Mouse (Mus musculus): ENCODE measurements around the gene Auts2. TPM values are rescaled to one million over a fixed set of nuclear protein-coding genes. Genes with fewer than 3 reads are reported as not detected.

Auts2 gene
- polyA plus RNA-seq, 1 experiment from 2014 or later, result 74.1 TPM

GRCm38 (mm10) chr5:132112666-132113065 is 430.5 kb downstream of the Auts2 start:
- H3K27me3 ChIP-seq (replicated peaks), result no peaks in the 10 kb centered on the region
- H3K4me1 ChIP-seq, result no peaks in the 10 kb centered on the region
- H3K27ac ChIP-seq, result no peak overlapping the region
- no peaks in the 10 kb centered on the region for H3K36me3 ChIP-seq
- no peak overlapping the region for H3K4me2 ChIP-seq (replicated peaks)
- no peaks in the 10 kb centered on the region for H3K9me3 ChIP-seq
- WGBS, result 95% methylated on average over 7 of the region's 7 CpGs
- ATAC-seq (ENCODE audit: low FRiP score, low read depth), result no peak
- H3K4me3 ChIP-seq, result no peak overlapping the region
- H3K9ac ChIP-seq, result no peak overlapping the region

- Histone ChIP-seq H3K27me3 (replicated peaks) (no peaks in the 10 kb centered on the region), H3K27ac (no peak overlapping the region), H3K36me3 (no peaks in the 10 kb centered on the region), H3K4me3 (no peak overlapping the region), H3K4me2 (replicated peaks) (no peak overlapping the region), H3K9ac (no peak overlapping the region), H3K4me1 (peaks cover 12% of the 10 kb centered on the region), H3K9me3 (no peaks in the 10 kb centered on the region)
- ATAC-seq (ENCODE audit: low FRiP score, low read depth), result no peak
- WGBS, result 93% methylated on average over 4 of the region's 4 CpGs
Measured at GRCm38 (mm10) chr5:132102426-132102825, 440.7 kb downstream of the Auts2 start.

- no peak for ATAC-seq (ENCODE audit: low FRiP score, low read depth)
- Histone ChIP-seq H3K9ac (no peak overlapping the region), H3K9me3 (no peaks in the 10 kb centered on the region), H3K27me3 (replicated peaks) (no peaks in the 10 kb centered on the region), H3K4me3 (no peak overlapping the region), H3K27ac (no peak overlapping the region), H3K4me2 (replicated peaks) (no peak overlapping the region), H3K36me3 (no peaks in the 10 kb centered on the region), H3K4me1 (peaks cover 12% of the 10 kb centered on the region)
- WGBS, result 19% methylated on average over 3 of the region's 3 CpGs
Measured at GRCm38 (mm10) chr5:132098461-132098860, 444.7 kb downstream of the Auts2 start.

GRCm38 (mm10) chr5:132092721-132093120 is 450.4 kb downstream of the Auts2 start:
- Histone ChIP-seq H3K4me2 (replicated peaks) (no peak overlapping the region), H3K27me3 (replicated peaks) (no peaks in the 10 kb centered on the region), H3K9me3 (no peaks in the 10 kb centered on the region), H3K9ac (no peak overlapping the region), H3K4me1 (peaks cover 11% of the 10 kb centered on the region), H3K27ac (no peak overlapping the region), H3K36me3 (no peaks in the 10 kb centered on the region), H3K4me3 (no peak overlapping the region)
- WGBS, result 83% methylated on average over 6 of the region's 6 CpGs
- ATAC-seq (ENCODE audit: low FRiP score, low read depth), result no peak

GRCm38 (mm10) chr5:132089496-132090250 is 453.5 kb downstream of the Auts2 start:
- 74% methylated on average over 10 of the region's 10 CpGs for WGBS
- no peak overlapping the region for H3K4me3 ChIP-seq
- no peak for ATAC-seq (ENCODE audit: low FRiP score, low read depth)

GRCm38 (mm10) chr5:132088585-132088984 is 454.6 kb downstream of the Auts2 start:
- Histone ChIP-seq H3K27me3 (replicated peaks) (no peaks in the 10 kb centered on the region), H3K9me3 (no peaks in the 10 kb centered on the region), H3K9ac (no peak overlapping the region), H3K36me3 (no peaks in the 10 kb centered on the region), H3K27ac (no peak overlapping the region), H3K4me3 (no peak overlapping the region), H3K4me1 (peaks cover 11% of the 10 kb centered on the region), H3K4me2 (replicated peaks) (no peak overlapping the region)
- ATAC-seq (ENCODE audit: low FRiP score, low read depth), result no peak
- 80% methylated on average over 3 of the region's 3 CpGs for whole genome bisulfite sequencing

More at GRCm38 (mm10) chr5:132089496-132090250, 453.5 kb downstream of the Auts2 start:
- Histone ChIP-seq H3K27ac (no peak overlapping the region), H3K27me3 (replicated peaks) (no peaks in the 10 kb centered on the region), H3K9me3 (no peaks in the 10 kb centered on the region), H3K36me3 (no peaks in the 10 kb centered on the region), H3K9ac (no peak overlapping the region), H3K4me1 (peaks cover 11% of the 10 kb centered on the region), H3K4me2 (replicated peaks) (no peak overlapping the region)

- Histone ChIP-seq H3K9me3 (no peaks in the 10 kb centered on the region), H3K4me2 (replicated peaks) (no peak overlapping the region), H3K27ac (no peak overlapping the region), H3K27me3 (replicated peaks) (no peaks in the 10 kb centered on the region), H3K9ac (no peak overlapping the region), H3K36me3 (no peaks in the 10 kb centered on the region), H3K4me3 (no peak overlapping the region), H3K4me1 (no peaks in the 10 kb centered on the region)
- no peak for ATAC-seq (ENCODE audit: low FRiP score, low read depth)
- 52% methylated on average over 8 of the region's 8 CpGs for WGBS
Measured at GRCm38 (mm10) chr5:132083753-132084326, 459.3 kb downstream of the Auts2 start.

- 92% methylated on average over 2 of the region's 2 CpGs for WGBS
- H3K27me3 ChIP-seq (replicated peaks), result no peaks in the 10 kb centered on the region
- peak overlapping the region; percentile 52; the same call in 1 of the 2 replicates for H3K4me2 ChIP-seq (replicated peaks)
- no peaks in the 10 kb centered on the region for H3K9me3 ChIP-seq
- H3K36me3 ChIP-seq, result no peaks in the 10 kb centered on the region
- H3K4me3 ChIP-seq, result no peak overlapping the region
- peaks cover 44% of the 10 kb centered on the region for H3K4me1 ChIP-seq
- no peak overlapping the region for H3K27ac ChIP-seq
- no peak overlapping the region for H3K9ac ChIP-seq
- no peak for ATAC-seq (ENCODE audit: low FRiP score, low read depth)
Measured at GRCm38 (mm10) chr5:132075942-132076341, 467.2 kb downstream of the Auts2 start.

GRCm38 (mm10) chr5:132074724-132075374 is 468.3 kb downstream of the Auts2 start:
- no peak overlapping the region for H3K4me3 ChIP-seq
- peaks cover 44% of the 10 kb centered on the region for H3K4me1 ChIP-seq
- H3K27ac ChIP-seq, result peak overlapping the region; percentile 53; the same call in 1 of the 2 replicates
- peak overlapping the region; percentile 52 for H3K4me2 ChIP-seq (replicated peaks)
- no peaks in the 10 kb centered on the region for H3K9me3 ChIP-seq
- no peaks in the 10 kb centered on the region for H3K36me3 ChIP-seq
- 12% methylated on average over 19 of the region's 19 CpGs for WGBS
- ATAC-seq (ENCODE audit: low FRiP score, low read depth), result peak; percentile 79
- H3K27me3 ChIP-seq (replicated peaks), result no peaks in the 10 kb centered on the region
- no peak overlapping the region for H3K9ac ChIP-seq

- Histone ChIP-seq H3K9ac (no peak overlapping the region), H3K27me3 (replicated peaks) (no peaks in the 10 kb centered on the region), H3K4me1 (peaks cover 44% of the 10 kb centered on the region), H3K4me2 (replicated peaks) (peak overlapping the region; percentile 52), H3K4me3 (no peak overlapping the region), H3K27ac (peak overlapping the region; percentile 53; the same call in 1 of the 2 replicates), H3K36me3 (no peaks in the 10 kb centered on the region), H3K9me3 (no peaks in the 10 kb centered on the region)
- WGBS, result 11% methylated on average over 11 of the region's 11 CpGs
- ATAC-seq (ENCODE audit: low FRiP score, low read depth), result peak; percentile 82
Measured at GRCm38 (mm10) chr5:132074360-132074723, 468.8 kb downstream of the Auts2 start.

GRCm38 (mm10) chr5:132073677-132074359 is 469.3 kb downstream of the Auts2 start:
- peaks cover 45% of the 10 kb centered on the region for H3K4me1 ChIP-seq
- no peaks in the 10 kb centered on the region for H3K36me3 ChIP-seq
- H3K4me3 ChIP-seq, result no peak overlapping the region
- H3K27me3 ChIP-seq (replicated peaks), result no peaks in the 10 kb centered on the region
- H3K4me2 ChIP-seq (replicated peaks), result peak overlapping the region; percentile 52
- 43% methylated on average over 10 of the region's 10 CpGs for WGBS
- ATAC-seq (ENCODE audit: low FRiP score, low read depth), result no peak
- no peaks in the 10 kb centered on the region for H3K9me3 ChIP-seq
- H3K9ac ChIP-seq, result no peak overlapping the region
- 0 out of 2 replicates have a peak overlapping the region, but pooled peaks have one; percentile 53 for H3K27ac ChIP-seq

- H3K27ac ChIP-seq, result no peak overlapping the region
Measured at GRCm38 (mm10) chr5:132072356-132072755, 470.8 kb downstream of the Auts2 start.

More at GRCm38 (mm10) chr5:132072356-132072755, 470.8 kb downstream of the Auts2 start:
- no peaks in the 10 kb centered on the region for H3K27me3 ChIP-seq (replicated peaks)
- no peaks in the 10 kb centered on the region for H3K9me3 ChIP-seq
- H3K36me3 ChIP-seq, result no peaks in the 10 kb centered on the region
- 39% methylated on average over 4 of the region's 4 CpGs for WGBS
- H3K4me3 ChIP-seq, result no peak overlapping the region
- H3K4me2 ChIP-seq (replicated peaks), result no peak overlapping the region
- peaks cover 58% of the 10 kb centered on the region for H3K4me1 ChIP-seq
- H3K9ac ChIP-seq, result no peak overlapping the region
- ATAC-seq (ENCODE audit: low FRiP score, low read depth), result no peak

Data from neural tube, embryonic 12.5 days (tissue).